Comparison of ENCODE assay signal across 8 mouse cellular contexts in the genomic region with DNA sequence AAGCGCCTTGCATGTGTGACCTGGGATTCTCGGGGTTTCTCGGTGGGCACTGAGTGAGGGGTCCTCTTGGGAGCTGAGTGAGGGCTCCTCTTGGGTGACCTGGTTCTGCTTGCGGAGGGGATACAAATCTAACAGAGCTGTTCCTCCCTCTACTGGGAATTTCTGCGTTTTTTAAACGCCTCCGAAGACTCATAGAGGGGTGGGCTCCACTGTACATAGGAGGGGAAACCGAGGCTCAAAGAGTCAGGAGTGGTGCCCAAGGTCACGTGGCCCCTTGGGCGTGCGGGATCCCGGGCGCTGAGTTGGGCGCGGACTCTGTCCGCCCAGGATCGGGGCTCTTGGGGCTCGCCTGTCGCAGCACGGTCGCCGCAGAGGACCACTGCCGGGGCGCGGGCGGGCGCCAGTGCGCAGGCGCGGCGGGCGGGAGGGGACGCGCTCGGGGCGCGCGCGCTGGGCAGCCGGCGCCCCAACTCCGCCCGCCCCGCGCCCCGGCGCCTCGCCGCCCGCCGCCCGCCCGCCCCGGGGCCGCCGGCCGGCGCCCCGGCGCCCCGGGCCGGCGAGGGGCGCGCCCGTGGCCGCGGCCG. TPM values are rescaled to one million over a fixed set of nuclear protein-coding genes. Genes with fewer than 3 reads are reported as not detected.
DNase-seq lines count a peak whose midpoint lies in the region; ATAC-seq lines count a peak whose summit lies in the region.

A gene (plus strand): TSS at position 489 of the 584 bp plus-strand sequence.

- H3K36me3 ChIP-seq in kidney, embryonic 14.5 days (ENCODE audit: control insufficient read depth, insufficient read depth, low read length) = no peaks in the 10 kb centered on the region
- no peaks in the 10 kb centered on the region for H3K36me3 ChIP-seq in forebrain, embryonic 13.5 days (ENCODE audit: poor library complexity, severe bottlenecking)
- no peaks in the 10 kb centered on the region for H3K36me3 ChIP-seq in midbrain, embryonic 12.5 days

- no peak within 1 kb of the TSS for H3K27ac ChIP-seq in kidney, embryonic 14.5 days (ENCODE audit: low read depth, low read length)
- H3K27ac ChIP-seq in forebrain, embryonic 13.5 days = no peak within 1 kb of the TSS
- 0 out of 2 replicates have a peak within 1 kb of the TSS, but pooled peaks have one; percentile 25 for H3K27ac ChIP-seq in midbrain, embryonic 12.5 days (replicated peaks)

- H3K4me3 ChIP-seq in kidney, embryonic 14.5 days (ENCODE audit: low read length) = peak within 1 kb of the TSS; percentile 52
- peak within 1 kb of the TSS; percentile 68 for H3K4me3 ChIP-seq in forebrain, embryonic 13.5 days
- H3K4me3 ChIP-seq in midbrain, embryonic 12.5 days = peak within 1 kb of the TSS; percentile 63

- no peak for DNase-seq in kidney, postnatal 25 days
- peak; percentile 71 for DNase-seq in cerebellum, adult 11 months
- DNase-seq in layer of hippocampus, postnatal 10 days (ENCODE audit: low spot score in 2 of 2) = peak; percentile 45 to 74
- no peak for DNase-seq in urinary bladder, postnatal 14 days (ENCODE audit: low spot score)
- DNase-seq in B cell, adult 2 months = no peak

- peak within 1 kb of the TSS; percentile 89 for H3K4me2 ChIP-seq in kidney, embryonic 14.5 days (replicated peaks; ENCODE audit: low read depth, low read length)
- peak within 1 kb of the TSS; percentile 91 for H3K4me2 ChIP-seq in forebrain, embryonic 13.5 days
- peak within 1 kb of the TSS; percentile 83 for H3K4me2 ChIP-seq in midbrain, embryonic 12.5 days (replicated peaks)

- peaks cover 49% of the 10 kb centered on the region for H3K27me3 ChIP-seq in kidney, embryonic 14.5 days (ENCODE audit: control insufficient read depth, insufficient read depth, low read length)
- peaks cover 63% of the 10 kb centered on the region for H3K27me3 ChIP-seq in forebrain, embryonic 13.5 days
- peaks cover 79% of the 10 kb centered on the region for H3K27me3 ChIP-seq in midbrain, embryonic 12.5 days

- no peaks in the 10 kb centered on the region for H3K9me3 ChIP-seq in kidney, embryonic 14.5 days (ENCODE audit: control insufficient read depth, low read length)
- H3K9me3 ChIP-seq in forebrain, embryonic 13.5 days (replicated peaks) = no peaks in the 10 kb centered on the region
- H3K9me3 ChIP-seq in midbrain, embryonic 12.5 days = no peaks in the 10 kb centered on the region

- H3K4me1 ChIP-seq in kidney, embryonic 14.5 days (ENCODE audit: control insufficient read depth, insufficient read depth, low read length) = peaks cover 2% of the 10 kb centered on the region; the same call in 1 of the 2 replicates
- H3K4me1 ChIP-seq in forebrain, embryonic 13.5 days = peaks cover 22% of the 10 kb centered on the region
- peaks cover 19% of the 10 kb centered on the region for H3K4me1 ChIP-seq in midbrain, embryonic 12.5 days

- ATAC-seq in kidney, embryonic 14.5 days (ENCODE audit: low FRiP score, low TSS enrichment) = peak; percentile 45
- peak; percentile 72 for ATAC-seq in forebrain, embryonic 13.5 days
- ATAC-seq in midbrain, embryonic 12.5 days (ENCODE audit: low FRiP score, low read depth) = peak; percentile 71

- H3K9ac ChIP-seq in kidney, embryonic 14.5 days (ENCODE audit: low read depth, low read length) = peak within 1 kb of the TSS; percentile 54
- H3K9ac ChIP-seq in forebrain, embryonic 13.5 days = peak within 1 kb of the TSS; percentile 70
- peak within 1 kb of the TSS; percentile 60 for H3K9ac ChIP-seq in midbrain, embryonic 12.5 days (replicated peaks)

- under 1% methylated on average over 36 of the region's 69 CpGs for WGBS in kidney, embryonic 14.5 days
- WGBS in forebrain, embryonic 13.5 days = 1% methylated on average over 43 of the region's 69 CpGs
- under 1% methylated on average over 32 of the region's 69 CpGs for WGBS in midbrain, embryonic 12.5 days

RNA-seq across cellular contexts. Expression of the gene that starts here (rescaled TPM):
- polyA plus RNA-seq in kidney, embryonic 14.5 days (2014; fragmentation: Nextera tagmentation; extraction: Ambion mirVana) = 1.2 and 2.3 TPM in 2 replicates
- polyA plus RNA-seq in forebrain, embryonic 13.5 days (2015; fragmentation: Nextera tagmentation; extraction: Ambion mirVana) = 1.6 and 1.9 TPM in 2 replicates
- 100 to 1,000 TPM; 191 to 208 TPM for total RNA-seq in layer of hippocampus, postnatal 10 days (2021)
- polyA plus RNA-seq in midbrain, embryonic 12.5 days (2016; fragmentation: Nextera tagmentation; extraction: Ambion mirVana) = 2.0 and 2.5 TPM in 2 replicates

Comparison
In these comparisons a context has a peak if more than half of its experiments do, and no peak if none do; other contexts are left out.
1. DNase-seq: peak in cerebellum, adult 11 months (single experiment) and layer of hippocampus, postnatal 10 days (2 of 2); none in kidney, postnatal 25 days (0 of 2), urinary bladder, postnatal 14 days (single experiment) and B cell, adult 2 months (0 of 2).
2. Peak in every context shown above with its lines, with median percentiles within 50 percentile points of each other: ATAC-seq, H3K4me2 ChIP-seq, H3K4me3 ChIP-seq and H3K9ac ChIP-seq.